Mouse (Mus musculus): ENCODE measurements around the gene Mrpl12.
A peak's percentile ranks its signal among the peaks of the same experiment; 100 is the strongest.

Mrpl12 gene

GRCm38 (mm10) chr11:120472052-120472451 is 12.4 kb upstream of the Mrpl12 start:
- DNase-seq (ENCODE audit: low read depth, low spot score) = no peak

- DNase-seq (ENCODE audit: low read depth, low spot score) = no peak
Measured at GRCm38 (mm10) chr11:120483448-120483934, 922 bp upstream of the Mrpl12 start.

GRCm38 (mm10) chr11:120485251-120485650 is 838 bp downstream of the Mrpl12 start:
- no peak for DNase-seq (ENCODE audit: low read depth, low spot score)

DNA sequence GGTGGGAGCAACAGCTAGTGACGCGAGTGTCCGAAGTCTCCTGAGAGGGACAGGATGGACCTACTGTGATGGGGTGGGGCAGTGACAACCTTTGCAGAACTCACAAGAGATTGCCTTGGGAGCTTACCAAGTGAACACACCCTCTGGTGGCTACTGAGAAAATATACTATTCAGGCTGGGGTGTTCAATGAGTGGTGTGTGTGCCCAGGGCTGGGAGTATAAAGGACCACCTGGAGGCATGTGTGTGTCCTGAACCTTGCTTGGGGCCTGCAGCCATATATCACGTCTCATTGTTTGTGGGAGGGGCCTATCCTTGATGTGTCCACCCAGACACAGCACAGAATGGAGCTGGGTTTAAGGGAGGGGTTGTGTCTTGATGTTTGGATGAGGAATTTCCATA is 4.1 kb downstream of the Mrpl12 start:
- DNase-seq (ENCODE audit: low read depth, low spot score) = no peak

DNA sequence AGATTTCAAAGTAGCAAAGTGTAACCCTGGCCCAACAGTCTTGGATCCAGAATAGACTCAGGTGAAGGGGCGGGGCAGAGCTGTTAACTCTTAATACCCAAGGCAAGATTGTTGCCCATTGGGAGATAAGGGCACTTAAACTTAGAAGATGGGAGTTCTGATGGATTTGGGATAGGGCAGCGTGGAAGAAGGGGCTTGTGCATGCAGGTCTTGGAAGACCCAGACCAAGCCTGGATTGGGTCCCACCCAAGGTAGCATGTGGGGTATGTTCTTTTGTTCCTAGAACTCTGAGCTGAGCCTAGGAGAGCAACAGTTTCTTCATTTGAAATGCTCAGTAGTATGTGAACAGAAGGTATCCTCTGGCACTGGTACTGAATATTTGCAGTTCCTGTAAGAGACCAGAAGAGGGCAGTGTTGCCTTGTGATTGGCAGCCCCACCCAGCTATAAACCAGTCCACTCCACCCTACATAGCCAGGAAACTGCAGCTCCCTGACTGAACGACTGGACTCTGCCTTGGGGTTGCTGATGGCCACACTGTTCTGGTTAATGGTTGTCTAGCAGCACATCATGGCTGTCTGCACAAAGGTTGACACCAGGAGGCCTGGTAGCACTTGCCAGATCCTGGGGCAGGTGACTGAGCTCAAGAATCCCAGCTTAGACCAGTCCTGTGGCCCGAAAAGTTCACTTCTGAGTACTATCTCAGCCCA is 4.8 kb downstream of the Mrpl12 start:
- peak; percentile 82 for DNase-seq (ENCODE audit: low read depth, low spot score)

DNA sequence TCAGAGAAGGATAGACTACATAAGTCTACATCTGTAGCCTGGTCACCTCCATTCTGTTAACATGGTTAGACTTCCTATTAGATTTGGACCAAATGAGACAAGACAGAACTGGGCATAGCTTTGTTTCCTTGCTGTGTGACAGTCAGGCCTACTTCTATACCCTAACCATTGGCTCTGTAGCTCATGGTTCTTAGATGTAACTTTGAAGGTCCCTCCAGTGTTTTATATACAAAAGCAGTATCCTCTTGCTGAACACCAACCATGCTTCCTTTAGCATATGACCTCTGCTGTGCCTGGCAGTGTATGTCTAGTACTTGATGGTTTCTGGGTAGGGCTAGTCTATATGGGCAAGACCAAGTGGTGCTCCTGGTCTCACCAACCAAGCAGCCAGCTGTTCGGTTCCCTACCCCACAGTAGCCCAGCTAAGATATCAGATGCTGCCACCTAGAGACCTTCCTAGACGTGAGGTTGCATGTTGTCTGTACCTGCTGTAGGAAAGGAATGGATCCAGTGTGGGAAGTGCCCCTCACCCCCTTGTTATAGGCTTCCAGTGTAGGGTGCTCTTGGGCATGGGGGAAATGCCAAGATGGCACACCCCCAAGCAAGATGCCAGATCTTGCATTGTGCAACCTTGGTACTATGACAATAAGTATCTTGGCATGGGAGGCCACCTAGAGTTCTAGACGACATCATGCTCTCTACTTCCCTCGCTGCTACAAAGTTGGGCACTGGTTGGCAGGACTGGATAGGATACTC is 6.1 kb downstream of the Mrpl12 start:
- no peak for DNase-seq (ENCODE audit: low read depth, low spot score)

GRCm38 (mm10) chr11:120491317-120492023 is 7.1 kb downstream of the Mrpl12 start, which contains the start of gene Slc25a10:
Slc25a10 (plus strand) TSS chr11:120491840.
- DNase-seq (ENCODE audit: low read depth, low spot score) = peak; percentile 82

GRCm38 (mm10) chr11:120492024-120492877 is 7.8 kb downstream of the Mrpl12 start:
- peak; percentile 36 for DNase-seq (ENCODE audit: low read depth, low spot score)

DNA sequence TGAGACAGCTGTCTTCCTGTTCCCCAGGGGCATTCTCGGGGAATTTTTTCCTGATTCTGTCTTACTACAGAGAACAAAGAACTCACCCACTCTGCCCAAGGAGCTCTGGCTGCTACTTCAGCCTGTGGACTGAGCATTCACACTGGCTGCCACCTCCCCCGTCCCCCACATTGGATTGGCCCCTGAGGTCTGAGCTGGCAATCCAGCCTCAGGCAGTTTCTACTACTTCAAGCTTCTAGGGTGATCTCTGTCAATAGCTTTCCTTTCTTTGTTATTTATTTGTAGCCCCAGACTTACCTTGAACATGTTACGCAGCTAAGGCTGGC is 8.4 kb downstream of the Mrpl12 start:
- DNase-seq (ENCODE audit: low read depth, low spot score) = no peak

- DNase-seq (ENCODE audit: low read depth, low spot score) = no peak
Measured at GRCm38 (mm10) chr11:120493351-120493750, 8.9 kb downstream of the Mrpl12 start.

DNA sequence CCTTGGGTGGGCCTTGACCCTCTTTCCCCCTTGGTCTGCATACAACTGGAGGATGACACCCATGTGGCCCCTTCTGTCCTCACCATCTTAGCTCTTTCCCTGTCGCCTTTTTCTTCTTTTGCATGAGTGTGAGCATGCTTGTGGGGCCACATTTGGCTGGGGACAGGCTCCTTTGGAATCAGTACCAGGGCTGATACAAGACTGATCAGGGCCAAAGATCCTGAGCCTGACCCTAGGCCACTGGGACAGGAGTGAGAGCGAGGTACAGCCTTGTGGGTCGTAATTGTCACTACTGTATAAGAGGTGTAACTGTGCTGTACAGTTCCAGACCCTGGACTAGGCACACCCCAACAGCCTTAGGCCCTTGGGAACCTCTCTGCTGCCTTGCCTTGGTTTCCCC is 9.5 kb downstream of the Mrpl12 start:
- DNase-seq (ENCODE audit: low read depth, low spot score) = no peak

GRCm38 (mm10) chr11:120497436-120497835 is 13.0 kb downstream of the Mrpl12 start:
- DNase-seq (ENCODE audit: low read depth, low spot score) = no peak

DNA sequence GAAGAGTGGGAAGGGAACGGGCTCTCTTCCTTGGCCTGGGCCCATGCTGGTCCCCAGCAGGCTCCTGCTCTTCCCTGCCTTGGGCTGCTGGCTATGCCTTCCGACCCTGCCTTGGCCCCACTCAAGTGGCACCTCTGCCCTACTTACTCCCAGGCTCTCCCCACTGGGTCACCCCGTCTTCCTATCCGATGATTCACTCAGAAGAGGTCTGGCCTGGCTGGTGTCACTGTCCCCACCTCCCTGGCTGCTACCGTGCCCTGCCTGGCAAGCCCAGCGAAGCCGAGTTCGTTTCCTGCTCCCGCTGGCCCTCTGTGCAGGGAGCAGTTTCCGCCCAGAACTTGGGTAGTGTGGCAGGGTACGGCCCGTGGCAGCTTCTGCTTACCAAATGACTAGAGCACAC is 13.8 kb downstream of the Mrpl12 start:
- no peak for DNase-seq (ENCODE audit: low read depth, low spot score)

DNA sequence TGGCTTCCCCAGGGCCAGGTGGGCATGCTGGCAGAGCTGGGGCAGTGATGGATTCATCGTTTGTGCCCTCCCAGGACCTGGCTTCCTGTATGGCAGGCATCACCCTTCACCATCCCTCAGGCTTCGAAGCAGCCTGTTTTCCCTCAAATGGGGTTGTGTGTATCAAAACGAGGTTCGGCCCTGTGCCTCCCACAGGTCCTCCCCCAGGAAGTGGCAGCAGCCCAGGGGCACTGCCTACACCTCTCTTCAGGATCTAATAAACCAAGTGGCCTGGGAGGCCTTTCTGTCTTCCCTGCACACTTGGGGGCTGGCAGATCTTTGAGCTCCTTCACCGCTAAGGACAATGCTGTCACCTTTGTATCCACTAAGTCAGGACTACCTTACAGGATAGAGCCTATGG is 14.5 kb downstream of the Mrpl12 start:
- no peak for DNase-seq (ENCODE audit: low read depth, low spot score)

- DNase-seq (ENCODE audit: low read depth, low spot score) = no peak
Measured at GRCm38 (mm10) chr11:120499894-120500293, 15.5 kb downstream of the Mrpl12 start.

DNA sequence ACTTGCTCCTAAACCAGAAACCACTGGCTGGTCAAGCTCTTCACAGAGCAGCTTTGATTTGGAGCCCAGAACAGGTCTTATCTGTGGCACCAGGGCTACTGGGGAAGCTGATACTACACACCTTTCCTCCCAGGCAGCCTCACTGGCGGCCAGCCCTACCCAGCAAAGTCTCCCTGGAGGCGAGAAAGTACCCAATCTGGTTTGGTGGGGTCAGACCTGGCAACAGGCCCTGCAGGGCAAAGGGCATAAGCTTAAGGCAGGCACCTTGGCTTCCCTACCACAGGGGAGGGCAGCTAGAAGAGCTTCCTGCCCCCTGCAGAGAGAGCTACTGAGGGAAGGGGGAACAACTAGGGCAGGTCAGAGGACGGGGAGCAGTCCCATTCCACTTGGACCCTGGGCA is 15.9 kb downstream of the Mrpl12 start:
- DNase-seq (ENCODE audit: low read depth, low spot score) = no peak

- no peak for DNase-seq (ENCODE audit: low read depth, low spot score)
Measured at GRCm38 (mm10) chr11:120501018-120501417, 16.6 kb downstream of the Mrpl12 start.

DNA sequence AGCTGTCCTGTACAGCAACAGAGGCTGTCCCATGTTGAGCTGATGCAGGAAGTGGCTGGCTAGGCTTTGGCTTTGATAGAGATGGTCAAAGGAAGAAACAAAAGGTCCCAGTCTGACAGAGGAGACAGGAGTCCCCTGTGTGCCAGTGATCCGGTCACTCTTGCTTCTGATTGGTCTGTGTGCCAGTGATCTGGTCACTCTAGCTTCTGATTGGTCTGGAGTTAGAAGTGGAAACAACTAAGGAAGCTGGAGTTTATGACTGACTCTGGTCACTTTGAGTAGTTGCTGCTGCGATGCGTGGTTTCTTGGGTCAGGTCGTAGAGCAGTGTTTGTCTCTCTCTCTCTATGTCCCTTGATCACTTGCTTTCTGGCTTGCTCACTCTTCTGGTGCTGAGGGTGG is 17.3 kb downstream of the Mrpl12 start:
- DNase-seq (ENCODE audit: low read depth, low spot score) = no peak

DNA sequence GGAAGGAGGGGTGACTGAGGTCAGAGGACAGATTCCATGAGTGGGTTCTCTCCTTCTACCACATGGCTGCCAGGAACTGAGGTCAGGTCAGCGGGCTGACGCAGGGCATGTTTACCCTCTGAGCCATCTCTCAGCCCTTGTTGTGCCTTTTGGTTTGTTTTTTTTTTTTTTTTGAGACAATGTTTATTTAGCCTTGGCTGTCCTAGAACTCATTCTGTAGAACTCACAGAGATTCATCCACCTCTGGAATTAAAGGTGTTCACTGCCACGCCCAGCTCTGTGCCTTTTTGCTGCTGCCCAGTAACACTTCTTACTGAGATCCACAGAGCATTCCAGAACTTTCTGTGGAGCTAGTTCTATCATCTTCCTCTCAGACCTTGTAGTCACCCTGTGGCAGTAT is 21.2 kb downstream of the Mrpl12 start:
- DNase-seq (ENCODE audit: low read depth, low spot score) = no peak

DNA sequence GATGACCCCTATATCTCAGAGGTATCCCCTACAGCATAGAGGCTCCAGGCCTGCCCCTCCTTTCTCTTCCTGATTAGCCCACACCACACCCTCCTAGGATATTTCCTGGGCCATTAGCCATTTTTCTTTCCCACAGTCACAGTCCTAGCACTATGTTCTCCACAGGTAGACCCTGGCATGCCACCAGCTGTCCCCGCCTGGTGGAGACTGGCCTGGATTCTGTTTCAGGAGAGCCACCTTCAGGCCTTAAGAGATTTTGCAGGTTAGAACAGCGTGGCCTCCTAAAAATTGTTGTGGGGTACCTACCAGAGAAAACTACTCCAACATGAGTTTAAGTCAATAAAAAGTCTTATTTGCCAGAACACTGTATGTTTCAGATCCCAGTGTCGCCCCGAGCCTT is 22.5 kb downstream of the Mrpl12 start:
- DNase-seq (ENCODE audit: low read depth, low spot score) = no peak

DNA sequence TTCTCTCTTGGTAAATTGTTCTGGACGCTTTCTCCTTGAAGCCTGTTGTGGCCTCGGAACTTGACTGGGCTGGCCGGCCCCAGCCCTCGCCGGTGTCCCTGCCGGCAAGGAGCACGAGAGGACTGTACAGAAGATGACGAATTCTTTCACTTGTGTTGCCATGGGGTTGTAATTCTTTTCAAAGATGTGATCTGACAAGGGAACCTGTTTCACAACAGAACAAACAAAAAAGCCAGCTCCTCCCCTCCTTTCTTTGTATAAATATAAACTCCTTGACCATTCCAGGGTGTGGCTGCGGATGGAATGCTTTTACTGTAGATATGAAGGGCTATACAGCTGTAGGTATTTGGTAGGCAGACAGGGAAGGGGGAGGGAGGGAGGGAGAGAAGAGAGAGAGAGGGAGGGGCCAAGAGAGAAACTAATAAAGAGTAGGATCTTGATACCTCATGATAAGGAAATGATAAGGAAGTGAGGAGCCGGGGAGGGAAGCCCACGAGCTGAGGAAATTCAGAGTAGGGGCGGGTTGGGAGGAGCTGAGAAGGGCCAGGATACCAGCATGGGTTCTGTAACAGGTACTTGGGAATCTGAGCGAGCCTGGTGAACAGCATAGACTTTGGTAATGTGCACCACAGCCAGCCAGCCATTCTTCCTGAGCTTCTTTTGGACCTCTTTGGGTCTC is 23.3 kb downstream of the Mrpl12 start:
- no peak for DNase-seq (ENCODE audit: low read depth, low spot score)
